Mouse (Mus musculus): ENCODE measurements around the gene Il1rl2.

- no peak for TF ChIP-seq GATA1 (IDR thresholded peaks at IDR 0.05; ENCODE audit: borderline replicate concordance, low read length)
- TF ChIP-seq FLI1 (IDR thresholded peaks at IDR 0.05; ENCODE audit: low read length) = no peak
Measured at GRCm38 (mm10) chr1:40324955-40325702, 719 bp downstream of the Il1rl2 start.
